Mouse (Mus musculus) forebrain, embryonic 11.5 days (tissue): ENCODE data around the gene Maml1. TPM values are rescaled to one million over a fixed set of nuclear protein-coding genes. Genes with fewer than 3 reads are reported as not detected.

Experiments used
- ATAC-seq: fragments of 200-750 bp; cut with Nextera tagmentation; replicated peaks from 2 replicates; pipeline ENCODE4 v1.8.0; 2017; ENCODE audit warnings: moderate TSS enrichment; ENCODE audit not compliant: low FRiP score
- DNase-seq: peaks from one replicate; pipeline ENCODE4 v3.0.0-alpha.2; 2017; ENCODE audit warnings: low spot score
- H3K27ac ChIP-seq: fragments of 300-500 bp; sonication (generic); 2 replicates; pipeline ENCODE4 v1.5.1; 2014; ENCODE audit warnings: low read depth, low read length
- H3K27me3 ChIP-seq: fragments of 300-500 bp; sonication (generic); 2 replicates; pipeline ENCODE4 v1.6.1; 2014; ENCODE audit warnings: mild to moderate bottlenecking, low read length, mixed read lengths; ENCODE audit not compliant: control insufficient read depth, insufficient read depth
- H3K36me3 ChIP-seq: fragments of 300-500 bp; sonication (generic); 2 replicates; pipeline ENCODE4 v1.6.1; 2014; ENCODE audit warnings: mild to moderate bottlenecking, low read length, moderate library complexity, mixed read lengths; ENCODE audit not compliant: control insufficient read depth, insufficient read depth
- H3K4me1 ChIP-seq: fragments of 300-500 bp; sonication (generic); replicated peaks from 2 replicates; pipeline ENCODE4 v1.6.1; 2014; ENCODE audit warnings: low read length, mixed read lengths; ENCODE audit not compliant: control insufficient read depth, insufficient read depth
- H3K4me2 ChIP-seq: fragments of 300-500 bp; sonication (generic); 2 replicates; pipeline ENCODE4 v1.6.1; 2014; ENCODE audit warnings: low read depth, mild to moderate bottlenecking, low read length, moderate library complexity, mixed read lengths; ENCODE audit not compliant: severe bottlenecking
- H3K4me3 ChIP-seq: fragments of 300-500 bp; sonication (generic); 2 replicates; pipeline ENCODE4 v1.5.1; 2014; ENCODE audit warnings: low read depth, low read length
- H3K9ac ChIP-seq: fragments of 300-500 bp; sonication (generic); 2 replicates; pipeline ENCODE4 v1.6.1; 2014; ENCODE audit warnings: low read length
- H3K9me3 ChIP-seq: fragments of 300-500 bp; sonication (generic); 2 replicates; pipeline ENCODE4 v1.6.1; 2016; ENCODE audit warnings: low read length, mixed read lengths; ENCODE audit not compliant: control insufficient read depth
- WGBS: fragments of 180-500 bp; shearing (Covaris S2); extraction: QIAGEN DNeasy Blood & Tissue Kit; methylation state at CpG from one replicate; pipeline ENCODE4 v1.1.7; 2014; 5-methylcytosine and 5-hydroxymethylcytosine counted together
- polyA plus RNA-seq: library from polyadenylated mRNA; unstranded; fragments of >200 nt; fragmentation: Nextera tagmentation; extraction: Ambion mirVana; gene quantifications from 2 replicates; pipeline ENCODE4 v1.2.1, GENCODE M21; 2014

Gene Maml1
- polyA plus RNA-seq, 1 experiment from 2014 or later = 10.0 TPM

- no peaks in the 10 kb centered on the region; the same call in 1 of the 2 replicates for H3K36me3 ChIP-seq
- no peaks in the 10 kb centered on the region for H3K9me3 ChIP-seq
- peak overlapping the region; percentile 99 for H3K9ac ChIP-seq
- peak overlapping the region; percentile 95; the same call in 1 of the 2 replicates for H3K27ac ChIP-seq
- WGBS = 19% methylated on average over 20 of the region's 20 CpGs
- DNase-seq (no peak), ATAC-seq (no peak)
- peaks cover 2% of the 10 kb centered on the region; the same call in 1 of the 2 replicates for H3K4me1 ChIP-seq
- no peaks in the 10 kb centered on the region for H3K27me3 ChIP-seq
- H3K4me3 ChIP-seq = peak overlapping the region; percentile 98
- H3K4me2 ChIP-seq = peak overlapping the region; percentile 78
These were observed 1.5 kb downstream of the Maml1 start for GRCm38 (mm10) chr11:50290486-50291225.

- H3K9ac ChIP-seq = no peak overlapping the region
- DNase-seq = no peak
- WGBS = 98% methylated on average over 1 of the region's 1 CpGs
- no peaks in the 10 kb centered on the region for H3K9me3 ChIP-seq
- no peaks in the 10 kb centered on the region for H3K27me3 ChIP-seq
- H3K4me1 ChIP-seq = peaks cover 2% of the 10 kb centered on the region; the same call in 1 of the 2 replicates
- H3K4me3 ChIP-seq = no peak overlapping the region
- no peak overlapping the region for H3K27ac ChIP-seq
- no peak overlapping the region for H3K4me2 ChIP-seq
- no peak for ATAC-seq
- no peaks in the 10 kb centered on the region; the same call in 1 of the 2 replicates for H3K36me3 ChIP-seq
These were observed 5.7 kb downstream of the Maml1 start for GRCm38 (mm10) chr11:50286428-50286827.

GRCm38 (mm10) chr11:50285696-50286095, 6.4 kb downstream of the Maml1 start:
- Histone ChIP-seq H3K9ac (no peak overlapping the region), H3K27ac (no peak overlapping the region), H3K4me2 (no peak overlapping the region), H3K4me3 (no peak overlapping the region), H3K4me1 (peaks cover 2% of the 10 kb centered on the region; the same call in 1 of the 2 replicates), H3K9me3 (no peaks in the 10 kb centered on the region), H3K36me3 (no peaks in the 10 kb centered on the region; the same call in 1 of the 2 replicates), H3K27me3 (no peaks in the 10 kb centered on the region)
- WGBS = 93% methylated on average over 7 of the region's 7 CpGs
- ATAC-seq = no peak
- no peak for DNase-seq

GRCm38 (mm10) chr11:50285263-50285662, 6.8 kb downstream of the Maml1 start:
- H3K4me2 ChIP-seq = no peak overlapping the region
- no peak for DNase-seq
- 97% methylated on average over 5 of the region's 5 CpGs for WGBS
- H3K27me3 ChIP-seq = no peaks in the 10 kb centered on the region
- no peaks in the 10 kb centered on the region for H3K9me3 ChIP-seq
- no peaks in the 10 kb centered on the region; the same call in 1 of the 2 replicates for H3K4me1 ChIP-seq
- H3K27ac ChIP-seq = no peak overlapping the region
- H3K36me3 ChIP-seq = no peaks in the 10 kb centered on the region; the same call in 1 of the 2 replicates
- no peak overlapping the region for H3K9ac ChIP-seq
- H3K4me3 ChIP-seq = no peak overlapping the region
- no peak for ATAC-seq

- 77% methylated on average over 1 of the region's 1 CpGs for WGBS
- DNase-seq = no peak
- no peak overlapping the region for H3K4me2 ChIP-seq
- H3K36me3 ChIP-seq = no peaks in the 10 kb centered on the region
- no peaks in the 10 kb centered on the region for H3K9me3 ChIP-seq
- ATAC-seq = no peak
- H3K9ac ChIP-seq = no peak overlapping the region
- no peak overlapping the region for H3K27ac ChIP-seq
- H3K4me3 ChIP-seq = no peak overlapping the region
- no peaks in the 10 kb centered on the region for H3K27me3 ChIP-seq
- H3K4me1 ChIP-seq = no peaks in the 10 kb centered on the region
These were observed 12.1 kb downstream of the Maml1 start for GRCm38 (mm10) chr11:50280053-50280452.

- Histone ChIP-seq H3K27ac (no peak overlapping the region), H3K36me3 (no peaks in the 10 kb centered on the region), H3K9ac (no peak overlapping the region), H3K4me3 (no peak overlapping the region), H3K27me3 (no peaks in the 10 kb centered on the region), H3K4me1 (no peaks in the 10 kb centered on the region), H3K4me2 (no peak overlapping the region), H3K9me3 (no peaks in the 10 kb centered on the region)
- DNase-seq = no peak
- 95% methylated on average over 4 of the region's 4 CpGs for WGBS
- ATAC-seq = no peak
These were observed 13.1 kb downstream of the Maml1 start for GRCm38 (mm10) chr11:50279005-50279404.

- Histone ChIP-seq H3K4me3 (no peak overlapping the region), H3K27me3 (no peaks in the 10 kb centered on the region), H3K4me2 (no peak overlapping the region), H3K27ac (no peak overlapping the region), H3K4me1 (no peaks in the 10 kb centered on the region), H3K9ac (no peak overlapping the region), H3K9me3 (no peaks in the 10 kb centered on the region), H3K36me3 (no peaks in the 10 kb centered on the region)
- ATAC-seq (no peak), DNase-seq (no peak)
- WGBS = 84% methylated on average over 6 of the region's 6 CpGs
These were observed 14.4 kb downstream of the Maml1 start for GRCm38 (mm10) chr11:50277706-50278105.

- no peak for ATAC-seq
- no peaks in the 10 kb centered on the region for H3K36me3 ChIP-seq
- no peaks in the 10 kb centered on the region for H3K27me3 ChIP-seq
These were observed 15.1 kb downstream of the Maml1 start for GRCm38 (mm10) chr11:50277025-50277424.

More at GRCm38 (mm10) chr11:50277025-50277424, 15.1 kb downstream of the Maml1 start:
- no peak overlapping the region for H3K4me2 ChIP-seq
- no peaks in the 10 kb centered on the region for H3K9me3 ChIP-seq
- no peak overlapping the region for H3K4me3 ChIP-seq
- H3K27ac ChIP-seq = no peak overlapping the region
- DNase-seq = no peak
- no peaks in the 10 kb centered on the region for H3K4me1 ChIP-seq
- H3K9ac ChIP-seq = no peak overlapping the region
